Mouse (Mus musculus) left cerebral cortex, adult 2 months (tissue): ENCODE results near the gene Prr12. TPM values are rescaled to one million over a fixed set of nuclear protein-coding genes. Genes with fewer than 3 reads are reported as not detected.
A peak's percentile ranks its signal among the peaks of the same experiment; 100 is the strongest.

Experiments used
- DNase-seq, 2 experiments: peaks; one replicate each; pipeline ENCODE4 v3.0.0; 2021 to 2022; ENCODE audit warnings: low spot score in 2 of 2, mixed read lengths in 1 of 2; ENCODE audit errors: extremely low spot score in 1 of 2
- H3K27ac ChIP-seq: fragments of 200-600 bp; 2 replicates; pipeline ENCODE4 v1.8.1; 2022
- H3K4me3 ChIP-seq: fragments of 200-600 bp; 2 replicates; pipeline ENCODE4 v1.8.1; 2022
- CTCF ChIP-seq: fragments of 200-600 bp; IDR thresholded peaks from 2 replicates; pipeline ENCODE4 v1.8.1; 2022; ENCODE audit warnings: antibody characterized with exemption, mild to moderate bottlenecking, moderate library complexity
- intact Hi-C: fragments of 180-260 bp; cut with DNase I; formaldehyde crosslinking; loops from one replicate; pipeline ENCODE4 v1.15.1; 2025
- microRNA-seq, 2 experiments: library from miRNA; unstranded; fragments of <30 nt; microRNA quantifications; one replicate each; pipeline ENCODE4 v1.2.0; 2021
- total RNA-seq, 2 experiments: library from RNA; stranded (reverse); gene quantifications; 2 replicates each; pipeline ENCODE4 v1.2.3; 2021

The Prr12 gene
- total RNA-seq, 2 experiments from 2014 or later: 70.0 to 73.4 TPM

DNA sequence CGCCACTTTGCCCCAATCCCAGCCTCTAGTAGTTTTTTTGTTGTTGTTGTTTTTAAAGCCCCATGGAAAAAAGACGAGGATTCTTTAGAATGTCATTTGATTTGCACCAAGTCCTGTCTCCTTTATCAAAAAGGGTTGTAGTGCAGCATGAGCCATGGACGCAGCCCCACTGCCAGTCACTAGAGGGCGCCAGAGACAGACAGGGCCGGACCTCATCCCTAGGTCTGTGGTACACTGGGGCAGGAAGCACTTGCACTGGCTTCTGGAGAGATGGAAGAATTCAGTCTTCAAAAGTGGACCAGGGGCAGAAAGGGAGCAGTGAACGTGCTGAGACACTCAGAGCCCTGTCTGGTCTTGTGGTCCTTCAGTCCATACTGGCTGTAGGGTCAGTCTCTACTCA lies 69.6 kb downstream of the Prr12 start:
- Histone ChIP-seq H3K27ac (no peak overlapping the region), H3K4me3 (no peak overlapping the region)
- peak; percentile 97 for TF ChIP-seq CTCF
- peak; percentile 75 to 88 for DNase-seq
- intact Hi-C loops: loop anchor here (5.0 kb wide), 1 partner anchor 84 kb away; no protein-coding TSS in a partner anchor

DNA sequence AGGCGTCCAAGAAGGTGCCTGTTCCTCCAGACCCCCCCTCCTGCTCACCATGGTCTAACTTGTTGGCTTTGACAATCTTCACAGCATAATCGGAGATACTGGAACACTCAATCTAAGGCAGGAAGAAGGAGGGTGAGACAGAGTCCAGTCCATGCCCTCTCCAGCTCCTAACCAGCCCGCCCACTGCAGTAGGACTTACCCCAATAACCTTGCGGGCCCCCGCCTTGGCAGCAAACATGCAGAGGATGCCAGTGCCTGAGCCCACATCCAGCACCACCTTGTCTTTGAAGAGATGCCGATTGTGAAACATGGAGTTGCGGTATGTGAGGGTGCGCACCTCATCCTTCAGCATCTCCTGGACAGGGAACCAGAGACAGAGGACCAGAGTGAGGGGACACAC lies 71.1 kb downstream of the Prr12 start:
- TF ChIP-seq CTCF: no peak
- Histone ChIP-seq H3K27ac (no peak overlapping the region), H3K4me3 (no peak overlapping the region)
- intact Hi-C loops: loop anchor here (5.0 kb wide), 1 partner anchor 86 kb away; no protein-coding TSS in a partner anchor
- DNase-seq: no peak

DNA sequence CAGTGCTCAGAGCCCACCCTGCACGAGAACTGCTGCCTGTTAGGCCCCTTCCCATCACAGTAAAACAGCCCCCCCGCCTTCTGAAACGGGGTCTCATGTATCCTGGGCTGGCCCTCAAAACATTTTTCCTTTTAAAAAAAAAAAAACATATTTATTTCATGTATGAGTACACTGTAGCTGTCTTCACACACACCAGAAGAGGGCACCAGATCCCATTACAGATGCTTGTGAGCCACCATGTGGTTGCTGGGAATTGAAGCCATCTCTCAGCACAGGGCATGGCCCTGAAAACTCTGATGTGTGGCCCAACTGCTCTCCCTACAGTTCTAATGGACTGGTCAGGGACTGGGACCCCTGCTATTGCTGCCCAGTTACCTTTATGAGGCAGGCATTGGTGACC lies 74.4 kb downstream of the Prr12 start:
- H3K27ac ChIP-seq: no peak overlapping the region
- DNase-seq: no peak
- H3K4me3 ChIP-seq: no peak overlapping the region
- intact Hi-C loops: no loop called here
- TF ChIP-seq CTCF: peak; percentile 15; the same call in 1 of the 2 replicates

Small RNAs within 50 kb of the gene (microRNA-seq; reads per million reads assigned to microRNA genes)
- 0.97 to 2.6 reads per million in 2 experiments for gene Mir7054

Other genes starting within 250 kb of the Prr12 start
- 10 to 100 TPM; 31.9 to 32.2 TPM for gene Nup62, start 236.8 kb downstream of the Prr12 start, total RNA-seq
- gene Il4i1, start 236.5 kb downstream of the Prr12 start, total RNA-seq: 1 to 10 TPM; 1.8 to 2.0 TPM
- 10 to 100 TPM; 23.1 to 23.4 TPM for gene Atf5, start 236.2 kb downstream of the Prr12 start, total RNA-seq
- 10 to 100 TPM; 69.7 to 77.0 TPM for gene Akt1s1, start 203.9 kb downstream of the Prr12 start, total RNA-seq
- gene Tbc1d17, start 203.8 kb downstream of the Prr12 start, total RNA-seq: 10 to 100 TPM; 64.4 to 67.5 TPM
- 10 to 100 TPM; 27.4 to 31.2 TPM for gene Pnkp, start 195.7 kb downstream of the Prr12 start, total RNA-seq
- gene Ptov1, start 183.1 kb downstream of the Prr12 start, total RNA-seq: 100 to 1,000 TPM; 273 to 290 TPM
- gene Med25, start 160.2 kb downstream of the Prr12 start, total RNA-seq: 10 to 100 TPM; 96.1 to 98.5 TPM
- 10 to 100 TPM; 23.4 to 24.1 TPM for gene Fuz, start 156.8 kb downstream of the Prr12 start, total RNA-seq
- gene Ap2a1, start 123.4 kb downstream of the Prr12 start, total RNA-seq: 100 to 1,000 TPM; 327 to 331 TPM
- gene Tsks, start 109.7 kb downstream of the Prr12 start, total RNA-seq: 1 to 10 TPM; 2.8 to 3.0 TPM
- 100 to 1,000 TPM in 1 of 2 experiments, 10 to 100 TPM in 1; 97.9 to 102 TPM for gene Cpt1c, start 78.0 kb downstream of the Prr12 start, total RNA-seq
- gene Prmt1, start 66.3 kb downstream of the Prr12 start, total RNA-seq: 100 to 1,000 TPM; 143 to 150 TPM
- 10 to 100 TPM; 36.4 to 36.9 TPM for gene Irf3, start 55.2 kb downstream of the Prr12 start, total RNA-seq
- gene Bcl2l12, start 54.2 kb downstream of the Prr12 start, total RNA-seq: 1 to 10 TPM; 3.0 to 3.8 TPM
- gene Scaf1, start 36.5 kb downstream of the Prr12 start, total RNA-seq: 100 to 1,000 TPM; 170 to 181 TPM
- gene Rras, start 34.9 kb downstream of the Prr12 start, total RNA-seq: 10 to 100 TPM; 11.8 to 12.2 TPM
- 10 to 100 TPM; 53.6 to 55.6 TPM for gene Nosip, start 9.5 kb upstream of the Prr12 start, total RNA-seq
- 10 to 100 TPM in 1 of 2 experiments, 1 to 10 TPM in 1; 9.0 to 10.4 TPM for gene Prrg2, start 9.8 kb upstream of the Prr12 start, total RNA-seq
- 1 to 10 TPM; 4.9 to 5.6 TPM for gene Rcn3, start 39.3 kb upstream of the Prr12 start, total RNA-seq
- 10 to 100 TPM; 16.7 to 23.4 TPM for gene Fcgrt, start 51.0 kb upstream of the Prr12 start, total RNA-seq
- gene Rps11, start 71.6 kb upstream of the Prr12 start, total RNA-seq: 100 to 1,000 TPM; 421 to 444 TPM
- gene Rpl13a, start 75.9 kb upstream of the Prr12 start, total RNA-seq: 100 to 1,000 TPM; 695 to 716 TPM
- not detected for gene Gm45713, start 83.3 kb upstream of the Prr12 start, total RNA-seq
- gene Flt3l, start 83.6 kb upstream of the Prr12 start, total RNA-seq: 1 to 10 TPM; 6.7 to 8.8 TPM
- gene Pih1d1, start 101.4 kb upstream of the Prr12 start, total RNA-seq: 10 to 100 TPM; 47.6 to 48.4 TPM
- gene Aldh16a1, start 101.7 kb upstream of the Prr12 start, total RNA-seq: 10 to 100 TPM; 15.9 to 23.1 TPM
- gene Slc17a7, start 111.1 kb upstream of the Prr12 start, total RNA-seq: 1,000 to 10,000 TPM; 1,255 to 1,327 TPM
- under 1 TPM in 1 of 2 experiments, not detected in 1; 0.29 TPM for gene Gfy, start 126.7 kb upstream of the Prr12 start, total RNA-seq
- not detected for gene Pth2, start 128.1 kb upstream of the Prr12 start, total RNA-seq
- gene Ccdc155, start 152.0 kb upstream of the Prr12 start, total RNA-seq: 1 to 10 TPM; 6.7 to 7.5 TPM
- gene Dkkl1, start 159.3 kb upstream of the Prr12 start, total RNA-seq: 10 to 100 TPM; 32.4 to 33.5 TPM
- 1 to 10 TPM; 3.9 to 4.1 TPM for gene Tead2, start 162.9 kb upstream of the Prr12 start, total RNA-seq
- gene Cd37, start 186.2 kb upstream of the Prr12 start, total RNA-seq: 1 to 10 TPM; 4.2 to 5.4 TPM
- gene Slc6a16, start 188.2 kb upstream of the Prr12 start, total RNA-seq: 1 to 10 TPM; 1.9 to 2.4 TPM
- under 1 TPM in 1 of 2 experiments, not detected in 1; 0.23 TPM for gene Slc6a21, start 224.6 kb upstream of the Prr12 start, total RNA-seq